Mouse (Mus musculus) MEL (cell line): ENCODE data around the gene Fam107b. TPM values are rescaled to one million over a fixed set of nuclear protein-coding genes. Genes with fewer than 3 reads are reported as not detected.

ENCODE experiments used
- DNase-seq: peaks from one replicate; pipeline ENCODE4 v3.0.0; 2011; ENCODE audit warnings: low read depth, low spot score
- H3K27ac ChIP-seq: 2 replicates; pipeline ENCODE4 v1.5.1; 2012; ENCODE audit warnings: low read depth, mild to moderate bottlenecking, control low read depth, low read length, moderate library complexity; ENCODE audit not compliant: control insufficient read depth
- H3K27me3 ChIP-seq, 2 experiments: fragments of 150-350 bp in 1 of 2; sonication (generic) in 1 of 2; 2 replicates each; pipeline ENCODE4 v1.6.1; 2012; ENCODE audit warnings: low read length in 2 of 2, mild to moderate bottlenecking in 2 of 2, improper control_type of control experiment in 1 of 2, moderate library complexity in 1 of 2; ENCODE audit not compliant: insufficient read depth in 2 of 2, control insufficient read depth in 1 of 2
- H3K36me3 ChIP-seq, 2 experiments: 2 replicates each; pipeline ENCODE4 v1.6.1; 2012 to 2014; ENCODE audit warnings: low read length in 2 of 2, improper control_type of control experiment in 1 of 2, inconsistent platforms in 1 of 2, mild to moderate bottlenecking in 1 of 2; ENCODE audit not compliant: insufficient read depth in 2 of 2, control insufficient read depth in 1 of 2
- H3K4me1 ChIP-seq, 2 experiments: fragments of 150-350 bp in 1 of 2; sonication (generic) in 1 of 2; 2 replicates each; pipeline ENCODE4 v1.6.1; 2012; ENCODE audit warnings: low read length in 2 of 2, improper control_type of control experiment in 1 of 2, mild to moderate bottlenecking in 1 of 2; ENCODE audit not compliant: insufficient read depth in 2 of 2, control insufficient read depth in 1 of 2
- H3K4me3 ChIP-seq, 2 experiments: fragments of 150-350 bp in 1 of 2; sonication (generic) in 1 of 2; 2 replicates each; pipeline ENCODE4 v1.5.1; 2012; ENCODE audit warnings: low read depth in 2 of 2, low read length in 2 of 2, mild to moderate bottlenecking in 2 of 2, moderate library complexity in 2 of 2, control low read depth in 1 of 2, improper control_type of control experiment in 1 of 2; ENCODE audit not compliant: control insufficient read depth in 1 of 2, insufficient read depth in 1 of 2
- H3K79me2 ChIP-seq: 2 replicates; pipeline ENCODE4 v1.6.1; 2012; ENCODE audit warnings: mild to moderate bottlenecking, low read length, moderate library complexity; ENCODE audit not compliant: control insufficient read depth, poor library complexity, insufficient read depth
- H3K9ac ChIP-seq: 2 replicates; pipeline ENCODE4 v1.6.1; 2012; ENCODE audit warnings: low read depth, mild to moderate bottlenecking, control low read depth, low read length, moderate library complexity; ENCODE audit not compliant: control insufficient read depth, poor library complexity, severe bottlenecking
- H3K9me3 ChIP-seq: fragments of 150-350 bp; sonication (generic); replicated peaks from 2 replicates; pipeline ENCODE4 v1.6.1; 2012; ENCODE audit warnings: mild to moderate bottlenecking, low read length, improper control_type of control experiment, moderate library complexity; ENCODE audit not compliant: insufficient read depth
- BHLHE40 ChIP-seq: IDR thresholded peaks from 2 replicates; pipeline ENCODE4 v1.6.1; 2012; ENCODE audit warnings: low read depth, mild to moderate bottlenecking, inconsistent platforms, low read length, improper control_type of control experiment, borderline replicate concordance
- CHD1 ChIP-seq: IDR thresholded peaks from 2 replicates; pipeline ENCODE4 v1.6.1; 2012; ENCODE audit warnings: low read depth, mild to moderate bottlenecking, inconsistent platforms, low read length, improper control_type of control experiment
- E2F4 ChIP-seq: IDR thresholded peaks from 2 replicates; pipeline ENCODE4 v1.6.1; 2011; ENCODE audit warnings: low read depth, low read length, improper control_type of control experiment, borderline replicate concordance
- ELF1 ChIP-seq: IDR thresholded peaks from 2 replicates; pipeline ENCODE4 v1.6.1; 2014; ENCODE audit warnings: low read depth, mild to moderate bottlenecking, inconsistent platforms, low read length, improper control_type of control experiment, moderate library complexity
- EP300 ChIP-seq, 2 experiments: IDR thresholded peaks; 2 replicates each; pipeline ENCODE4 v1.6.1; 2011; ENCODE audit warnings: improper control_type of control experiment in 2 of 2, low read length in 2 of 2, low read depth in 1 of 2, mild to moderate bottlenecking in 1 of 2
- ETS1 ChIP-seq: IDR thresholded peaks from 2 replicates; pipeline ENCODE4 v1.6.1; 2012; ENCODE audit warnings: low read depth, mild to moderate bottlenecking, inconsistent platforms, low read length, improper control_type of control experiment, moderate library complexity
- GATA1 ChIP-seq: IDR thresholded peaks from 2 replicates; pipeline ENCODE4 v1.6.1; 2011; ENCODE audit warnings: low read depth, low read length, improper control_type of control experiment
- MAFK ChIP-seq: IDR thresholded peaks from 2 replicates; pipeline ENCODE4 v1.6.1; 2011; ENCODE audit warnings: low read depth, mild to moderate bottlenecking, low read length, improper control_type of control experiment, borderline replicate concordance
- MAX ChIP-seq: IDR thresholded peaks from 2 replicates; pipeline ENCODE4 v1.6.1; 2011; ENCODE audit warnings: low read length, improper control_type of control experiment
- MEF2A ChIP-seq: IDR thresholded peaks from 2 replicates; pipeline ENCODE4 v1.6.1; 2014; ENCODE audit warnings: low read depth, mild to moderate bottlenecking, inconsistent platforms, low read length, improper control_type of control experiment; ENCODE audit not compliant: poor library complexity, insufficient replicate concordance, severe bottlenecking; ENCODE audit errors: extremely low read depth
- MXI1 ChIP-seq: IDR thresholded peaks from 2 replicates; pipeline ENCODE4 v1.6.1; 2011; ENCODE audit warnings: mild to moderate bottlenecking, low read depth, low read length, improper control_type of control experiment
- NRF1 ChIP-seq: IDR thresholded peaks from 2 replicates; pipeline ENCODE4 v1.6.1; 2014; ENCODE audit warnings: low read depth, mild to moderate bottlenecking, inconsistent platforms, low read length, improper control_type of control experiment, moderate library complexity; ENCODE audit not compliant: poor library complexity, insufficient read depth, severe bottlenecking
- RCOR1 ChIP-seq: IDR thresholded peaks from 2 replicates; pipeline ENCODE4 v1.6.1; 2012; ENCODE audit warnings: low read depth, mild to moderate bottlenecking, inconsistent platforms, low read length, improper control_type of control experiment
- SMC3 ChIP-seq: IDR thresholded peaks from 2 replicates; pipeline ENCODE4 v1.6.1; 2011; ENCODE audit warnings: low read depth, low read length, improper control_type of control experiment
- TBP ChIP-seq: IDR thresholded peaks from 2 replicates; pipeline ENCODE4 v1.8.0; 2011; ENCODE audit warnings: low read depth, low read length, improper control_type of control experiment
- TCF12 ChIP-seq: IDR thresholded peaks from 2 replicates; pipeline ENCODE4 v1.6.1; 2014; ENCODE audit warnings: low read depth, mild to moderate bottlenecking, inconsistent platforms, low read length, improper control_type of control experiment, moderate library complexity
- USF1 ChIP-seq: IDR thresholded peaks from 2 replicates; pipeline ENCODE4 v1.6.1; 2014; ENCODE audit warnings: low read depth, mild to moderate bottlenecking, inconsistent platforms, low read length, improper control_type of control experiment, moderate library complexity
- USF2 ChIP-seq, 2 experiments: IDR thresholded peaks; 2 replicates each; pipeline ENCODE4 v1.6.1; 2011 to 2012; ENCODE audit warnings: improper control_type of control experiment in 2 of 2, low read length in 2 of 2, borderline replicate concordance in 1 of 2, inconsistent platforms in 1 of 2, low read depth in 1 of 2, mild to moderate bottlenecking in 1 of 2; ENCODE audit not compliant: insufficient read depth in 1 of 2
- ZC3H11A ChIP-seq: IDR thresholded peaks from 2 replicates; pipeline ENCODE4 v1.6.1; 2012; ENCODE audit warnings: low read depth, mild to moderate bottlenecking, inconsistent platforms, low read length, improper control_type of control experiment
- ZNF384 ChIP-seq: IDR thresholded peaks from 2 replicates; pipeline ENCODE4 v1.6.1; 2012; ENCODE audit warnings: low read depth, mild to moderate bottlenecking, inconsistent platforms, low read length, improper control_type of control experiment
- polyA plus RNA-seq, 2 experiments: library from polyadenylated mRNA; stranded (reverse) in 1 of 2; unstranded in 1 of 2; fragments of >175 nt in 1 of 2; fragments of >200 nt in 1 of 2; gene quantifications; 2 replicates each; pipeline versions ENCODE4 v1.2.1 to v1.2.4; 2012; ENCODE audit warnings: low replicate concordance in 2 of 2, low read depth in 1 of 2; ENCODE audit not compliant: insufficient read length in 2 of 2, insufficient read depth in 1 of 2, missing spikeins in 1 of 2
- total RNA-seq: library from RNA; depleted of rRNA; stranded (reverse); fragments of 300-350 nt; gene quantifications from 2 replicates; pipeline ENCODE4 v1.2.3, GENCODE M21; 2012

The Fam107b gene
- total and polyA plus RNA-seq, 3 experiments: 10.0 to 15.5 TPM; not detected in 1

DNA sequence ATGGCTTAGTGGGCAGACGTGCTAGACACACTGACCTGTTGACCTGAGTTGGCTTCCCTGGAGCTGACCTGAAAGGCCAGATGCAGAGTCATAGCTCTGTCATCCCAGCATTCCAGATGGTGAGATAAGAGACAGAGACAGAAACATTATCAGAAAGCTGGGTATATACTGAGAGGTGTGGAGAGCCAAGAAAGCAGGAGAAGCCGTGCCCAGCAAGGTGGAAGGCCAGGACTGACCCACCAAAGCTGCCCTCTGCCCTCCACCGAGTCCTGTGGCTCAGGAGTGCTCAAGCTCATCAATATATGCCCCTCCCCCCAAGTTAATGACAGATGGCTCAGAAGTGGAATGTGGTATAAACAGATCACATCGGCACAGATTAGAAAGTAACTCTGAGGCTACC, 112.4 kb downstream of the Fam107b start:
- no peak overlapping the region for H3K27ac ChIP-seq
- no peaks in the 10 kb centered on the region for H3K9me3 ChIP-seq
- no peak for TF ChIP-seq USF2 (IDR thresholded peaks at IDR 0.05; ENCODE audit: borderline replicate concordance in 1 of 2, insufficient read depth in 1 of 2, low read depth in 1 of 2, low read length in 2 of 2)
- TF ChIP-seq RCOR1: no peak
- no peak for TF ChIP-seq EP300 (IDR thresholded peaks at IDR 0.05; ENCODE audit: low read depth in 1 of 2, low read length in 2 of 2)
- no peak for TF ChIP-seq ELF1
- no peak for TF ChIP-seq USF1
- TF ChIP-seq MEF2A: no peak
- TF ChIP-seq NRF1: no peak
- TF ChIP-seq GATA1: no peak
- TF ChIP-seq CHD1: no peak
- TF ChIP-seq BHLHE40: no peak
- no peak for TF ChIP-seq SMC3
- TF ChIP-seq E2F4: no peak
- TF ChIP-seq MXI1: no peak
- TF ChIP-seq ZNF384: no peak
- TF ChIP-seq ETS1: no peak
- TF ChIP-seq, all 39 proteins: peak for 0

DNA sequence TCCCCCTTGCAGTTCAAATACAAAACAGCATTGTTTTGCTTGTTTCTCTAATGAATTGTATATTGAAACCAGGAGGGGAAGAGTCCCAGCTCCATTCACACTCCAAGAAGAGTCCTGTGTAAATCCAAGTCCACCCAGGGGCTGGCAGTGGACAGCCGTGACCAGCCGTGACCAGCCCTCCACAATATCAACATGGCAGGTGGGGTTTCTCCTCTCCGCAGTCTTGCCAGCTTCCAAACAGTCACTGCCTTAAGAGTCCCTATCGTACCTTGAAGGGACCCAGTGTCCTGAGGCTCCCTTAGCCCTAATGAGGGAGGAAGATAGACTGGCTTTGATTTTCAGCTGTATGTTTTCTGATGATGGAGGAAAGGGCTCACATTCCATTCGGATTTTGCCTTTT, 113.1 kb downstream of the Fam107b start:
- no peak overlapping the region for H3K9ac ChIP-seq
- H3K79me2 ChIP-seq: no peaks in the 10 kb centered on the region
- H3K4me1 ChIP-seq: no peaks in the 10 kb centered on the region
- H3K27ac ChIP-seq: no peak overlapping the region
- no peaks in the 10 kb centered on the region for H3K36me3 ChIP-seq
- peaks cover 0 to 4% of the 10 kb centered on the region in 2 experiments; a peak in 1 of 4 replicates for H3K27me3 ChIP-seq
- H3K4me3 ChIP-seq: no peak overlapping the region
- TF ChIP-seq TBP (no peak), SMC3 (no peak), MAFK (no peak), RCOR1 (no peak), MEF2A (no peak), TCF12 (no peak), ZC3H11A (no peak), EP300 (IDR thresholded peaks at IDR 0.05; ENCODE audit: low read depth in 1 of 2, low read length in 2 of 2) (no peak), MAX (no peak), ETS1 (no peak), E2F4 (no peak)
- no peaks in the 10 kb centered on the region for H3K9me3 ChIP-seq
- DNase-seq: no peak

More for the DNA sequence above, 112.4 kb downstream of the Fam107b start:
- Histone ChIP-seq H3K4me3 (no peak overlapping the region), H3K27me3 (peaks cover 0 to 2% of the 10 kb centered on the region in 2 experiments; a peak in 1 of 4 replicates), H3K79me2 (no peaks in the 10 kb centered on the region), H3K4me1 (no peaks in the 10 kb centered on the region), H3K9ac (no peak overlapping the region), H3K36me3 (no peaks in the 10 kb centered on the region)
- no peak for DNase-seq
